Mouse (Mus musculus): ENCODE measurements around the gene Ubac2. TPM values are rescaled to one million over a fixed set of nuclear protein-coding genes. Genes with fewer than 3 reads are reported as not detected.

Ubac2 gene
- polyA plus RNA-seq, 1 experiment from 2014 or later: 67.3 TPM

DNA sequence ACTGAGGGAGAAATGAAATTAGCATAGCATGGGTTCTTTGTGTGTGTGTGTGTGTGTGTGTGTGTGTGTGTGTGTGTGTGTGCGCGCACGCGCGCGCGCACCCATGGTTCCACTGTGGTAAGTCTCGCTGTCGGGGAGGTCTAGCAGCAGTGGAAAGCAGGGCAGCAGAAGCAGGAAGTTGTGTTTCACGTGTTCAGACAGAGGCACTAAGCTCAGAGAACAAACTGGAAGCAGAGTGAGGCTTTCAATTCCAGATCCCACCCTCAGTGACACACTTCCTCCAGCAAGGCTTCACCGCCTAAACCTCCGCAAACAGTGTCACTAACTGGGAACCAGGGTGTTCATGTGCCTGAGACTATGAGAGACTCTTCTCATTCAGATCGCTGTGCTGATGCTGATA is 131.1 kb downstream of the Ubac2 start:
- Histone ChIP-seq H3K27ac (replicated peaks) (no peak overlapping the region), H3K36me3 (peaks cover 7% of the 10 kb centered on the region), H3K9me3 (replicated peaks) (no peaks in the 10 kb centered on the region), H3K4me1 (no peaks in the 10 kb centered on the region), H3K9ac (no peak overlapping the region), H3K4me3 (replicated peaks) (no peak overlapping the region), H3K27me3 (no peaks in the 10 kb centered on the region), H3K4me2 (replicated peaks) (no peak overlapping the region)
- no peak for ATAC-seq (ENCODE audit: insufficient number of reproducible peaks, low FRiP score, low TSS enrichment, low read depth)
- WGBS: 91% methylated on average over 13 of the region's 13 CpGs

- no peak overlapping the region for H3K4me3 ChIP-seq (replicated peaks)
- no peak for ATAC-seq (ENCODE audit: insufficient number of reproducible peaks, low FRiP score, low TSS enrichment, low read depth)
- 75% methylated on average over 7 of the region's 7 CpGs for WGBS
- H3K4me2 ChIP-seq (replicated peaks): no peak overlapping the region
- no peak overlapping the region for H3K27ac ChIP-seq (replicated peaks)
- H3K36me3 ChIP-seq: peaks cover 7% of the 10 kb centered on the region
- H3K9me3 ChIP-seq (replicated peaks): no peaks in the 10 kb centered on the region
- H3K27me3 ChIP-seq: no peaks in the 10 kb centered on the region
- H3K4me1 ChIP-seq: no peaks in the 10 kb centered on the region
- H3K9ac ChIP-seq: no peak overlapping the region
These were observed 131.9 kb downstream of the Ubac2 start for GRCm38 (mm10) chr14:122010301-122010700.

DNA sequence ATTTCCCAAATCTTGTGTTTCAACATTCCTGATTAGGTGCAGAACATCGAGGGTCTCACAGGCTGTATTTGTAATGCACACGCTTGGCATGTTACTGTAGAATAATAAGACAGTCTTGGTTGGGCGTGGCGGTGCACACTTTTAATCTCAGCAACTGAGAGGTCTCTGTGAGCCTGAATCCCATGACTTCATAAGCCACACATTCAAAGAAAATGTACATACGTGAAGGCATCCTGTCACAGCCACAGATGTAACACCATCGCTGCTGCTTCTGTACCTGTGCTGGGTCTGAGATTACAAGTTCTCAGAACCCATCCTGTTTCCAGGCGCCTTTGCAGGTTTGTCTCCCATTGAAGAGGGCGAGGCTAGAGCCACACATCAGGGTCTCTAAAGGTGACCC is 133.3 kb downstream of the Ubac2 start:
- H3K4me1 ChIP-seq: no peaks in the 10 kb centered on the region
- 88% methylated on average over 8 of the region's 8 CpGs for WGBS
- no peak for ATAC-seq (ENCODE audit: insufficient number of reproducible peaks, low FRiP score, low TSS enrichment, low read depth)

GRCm38 (mm10) chr14:122012193-122012592 is 133.8 kb downstream of the Ubac2 start:
- Histone ChIP-seq H3K27ac (replicated peaks) (0 out of 2 replicates have a peak overlapping the region, but pooled peaks have one; percentile 7), H3K27me3 (no peaks in the 10 kb centered on the region), H3K4me1 (no peaks in the 10 kb centered on the region), H3K9me3 (replicated peaks) (no peaks in the 10 kb centered on the region), H3K36me3 (peaks cover 7% of the 10 kb centered on the region), H3K9ac (no peak overlapping the region), H3K4me3 (replicated peaks) (no peak overlapping the region), H3K4me2 (replicated peaks) (no peak overlapping the region)
- no peak for ATAC-seq (ENCODE audit: insufficient number of reproducible peaks, low FRiP score, low TSS enrichment, low read depth)
- WGBS: 72% methylated on average over 5 of the region's 5 CpGs

More for the DNA sequence above, 133.3 kb downstream of the Ubac2 start:
- no peaks in the 10 kb centered on the region for H3K27me3 ChIP-seq
- H3K4me3 ChIP-seq (replicated peaks): no peak overlapping the region
- peaks cover 7% of the 10 kb centered on the region for H3K36me3 ChIP-seq
- H3K9me3 ChIP-seq (replicated peaks): no peaks in the 10 kb centered on the region
- no peak overlapping the region for H3K27ac ChIP-seq (replicated peaks)
- H3K4me2 ChIP-seq (replicated peaks): no peak overlapping the region
- no peak overlapping the region for H3K9ac ChIP-seq

DNA sequence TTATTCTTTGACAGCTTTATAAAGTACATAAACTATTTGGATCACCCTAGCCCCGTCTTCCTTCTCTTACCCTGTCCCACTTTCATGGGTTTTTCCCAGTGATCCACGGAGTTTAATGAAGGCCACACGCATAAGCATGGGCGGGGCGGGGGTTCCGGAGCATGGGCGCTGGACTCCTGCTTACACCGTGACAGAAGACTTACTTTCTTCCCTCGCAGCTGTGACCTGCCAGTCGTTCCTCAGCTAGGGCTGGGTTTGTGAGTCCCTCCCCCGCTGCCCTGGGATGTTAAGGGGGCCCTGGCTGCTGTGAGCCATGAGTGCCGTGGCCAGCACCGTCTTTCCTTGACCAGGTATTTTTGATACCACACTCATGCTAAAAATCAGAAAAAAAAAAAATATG is 134.4 kb downstream of the Ubac2 start:
- Histone ChIP-seq H3K27me3 (no peaks in the 10 kb centered on the region), H3K4me1 (no peaks in the 10 kb centered on the region), H3K9me3 (replicated peaks) (no peaks in the 10 kb centered on the region), H3K36me3 (peaks cover 7% of the 10 kb centered on the region), H3K4me3 (replicated peaks) (no peak overlapping the region), H3K9ac (no peak overlapping the region), H3K4me2 (replicated peaks) (no peak overlapping the region), H3K27ac (replicated peaks) (no peak overlapping the region)
- 57% methylated on average over 13 of the region's 13 CpGs for WGBS
- ATAC-seq (ENCODE audit: insufficient number of reproducible peaks, low FRiP score, low TSS enrichment, low read depth): no peak

- no peak overlapping the region for H3K9ac ChIP-seq
- ATAC-seq (ENCODE audit: insufficient number of reproducible peaks, low FRiP score, low TSS enrichment, low read depth): no peak
- 86% methylated on average over 14 of the region's 14 CpGs for WGBS
These were observed 135.1 kb downstream of the Ubac2 start for GRCm38 (mm10) chr14:122013417-122013951.

DNA sequence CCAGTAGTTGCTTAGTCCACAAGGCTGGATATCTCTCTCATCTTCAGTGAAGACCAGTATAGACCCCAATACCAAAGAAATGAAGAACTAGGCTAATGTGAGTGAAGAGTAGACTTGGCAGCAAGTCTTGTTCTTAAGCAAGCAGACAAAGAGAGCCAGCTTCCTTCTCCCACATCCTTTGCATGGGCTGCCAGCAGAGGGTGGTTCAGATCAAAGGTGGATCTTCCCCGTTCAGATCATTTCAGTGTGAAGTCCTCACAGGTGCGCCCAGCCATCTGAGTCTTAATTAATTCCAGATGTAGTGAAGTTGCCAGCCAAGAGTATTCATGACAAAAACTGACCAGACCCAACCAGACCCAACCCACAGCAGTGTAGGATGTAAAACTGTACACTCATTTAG is 139.5 kb downstream of the Ubac2 start:
- WGBS: 45% methylated on average over 2 of the region's 2 CpGs

More at GRCm38 (mm10) chr14:122013417-122013951, 135.1 kb downstream of the Ubac2 start:
- no peaks in the 10 kb centered on the region for H3K9me3 ChIP-seq (replicated peaks)
- H3K27ac ChIP-seq (replicated peaks): no peak overlapping the region
- H3K4me3 ChIP-seq (replicated peaks): no peak overlapping the region
- no peak overlapping the region for H3K4me2 ChIP-seq (replicated peaks)
- no peaks in the 10 kb centered on the region for H3K27me3 ChIP-seq
- H3K4me1 ChIP-seq: no peaks in the 10 kb centered on the region
- peaks cover 7% of the 10 kb centered on the region for H3K36me3 ChIP-seq

GRCm38 (mm10) chr14:122019389-122019788 is 141.0 kb downstream of the Ubac2 start:
- no peak for ATAC-seq (ENCODE audit: insufficient number of reproducible peaks, low FRiP score, low TSS enrichment, low read depth)
- Histone ChIP-seq H3K36me3 (peaks cover 14% of the 10 kb centered on the region; the same call in 1 of the 2 replicates), H3K27me3 (no peaks in the 10 kb centered on the region), H3K9ac (no peak overlapping the region), H3K4me1 (no peaks in the 10 kb centered on the region), H3K4me2 (replicated peaks) (no peak overlapping the region), H3K9me3 (replicated peaks) (no peaks in the 10 kb centered on the region), H3K4me3 (replicated peaks) (no peak overlapping the region), H3K27ac (replicated peaks) (no peak overlapping the region)
- WGBS: 86% methylated on average over 2 of the region's 2 CpGs

More for the DNA sequence above, 139.5 kb downstream of the Ubac2 start:
- Histone ChIP-seq H3K9me3 (replicated peaks) (no peaks in the 10 kb centered on the region), H3K36me3 (peaks cover 10% of the 10 kb centered on the region; the same call in 1 of the 2 replicates), H3K27ac (replicated peaks) (no peak overlapping the region), H3K4me2 (replicated peaks) (no peak overlapping the region), H3K9ac (no peak overlapping the region), H3K4me1 (no peaks in the 10 kb centered on the region), H3K4me3 (replicated peaks) (no peak overlapping the region), H3K27me3 (no peaks in the 10 kb centered on the region)
- ATAC-seq (ENCODE audit: insufficient number of reproducible peaks, low FRiP score, low TSS enrichment, low read depth): no peak

- Histone ChIP-seq H3K4me2 (replicated peaks) (no peak overlapping the region), H3K4me3 (replicated peaks) (no peak overlapping the region), H3K27ac (replicated peaks) (no peak overlapping the region), H3K9ac (no peak overlapping the region), H3K4me1 (no peaks in the 10 kb centered on the region), H3K9me3 (replicated peaks) (no peaks in the 10 kb centered on the region), H3K27me3 (no peaks in the 10 kb centered on the region), H3K36me3 (peaks cover 14% of the 10 kb centered on the region; the same call in 1 of the 2 replicates)
- 92% methylated on average over 6 of the region's 6 CpGs for WGBS
- no peak for ATAC-seq (ENCODE audit: insufficient number of reproducible peaks, low FRiP score, low TSS enrichment, low read depth)
These were observed 142.1 kb downstream of the Ubac2 start for GRCm38 (mm10) chr14:122020567-122020966.

DNA sequence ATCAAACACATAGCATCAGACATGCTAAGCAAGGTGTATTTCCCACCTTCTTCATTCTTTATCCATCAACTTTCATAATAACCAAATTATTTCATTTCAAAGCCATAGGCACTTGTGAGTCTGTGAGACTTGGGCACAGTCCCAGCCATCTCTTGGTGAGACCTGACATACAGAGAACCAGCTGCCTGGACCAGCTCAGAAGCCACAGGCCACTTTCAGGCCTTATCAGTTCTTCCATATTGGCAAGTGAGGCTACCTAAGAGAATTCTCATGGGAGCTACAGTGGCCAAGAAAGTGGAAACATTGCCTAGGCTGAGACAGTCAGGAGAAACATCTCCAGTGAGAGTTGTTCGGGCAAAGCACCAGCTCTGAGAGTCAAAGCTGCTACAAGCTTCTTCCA is 144.6 kb downstream of the Ubac2 start:
- no peak overlapping the region for H3K9ac ChIP-seq
- 83% methylated on average over 1 of the region's 1 CpGs for WGBS
- no peak overlapping the region for H3K4me2 ChIP-seq (replicated peaks)
- no peak overlapping the region for H3K27ac ChIP-seq (replicated peaks)
- no peaks in the 10 kb centered on the region for H3K4me1 ChIP-seq
- H3K36me3 ChIP-seq: peaks cover 14% of the 10 kb centered on the region; the same call in 1 of the 2 replicates
- no peaks in the 10 kb centered on the region for H3K9me3 ChIP-seq (replicated peaks)
- no peak for ATAC-seq (ENCODE audit: insufficient number of reproducible peaks, low FRiP score, low TSS enrichment, low read depth)
- H3K4me3 ChIP-seq (replicated peaks): no peak overlapping the region
- no peaks in the 10 kb centered on the region for H3K27me3 ChIP-seq

DNA sequence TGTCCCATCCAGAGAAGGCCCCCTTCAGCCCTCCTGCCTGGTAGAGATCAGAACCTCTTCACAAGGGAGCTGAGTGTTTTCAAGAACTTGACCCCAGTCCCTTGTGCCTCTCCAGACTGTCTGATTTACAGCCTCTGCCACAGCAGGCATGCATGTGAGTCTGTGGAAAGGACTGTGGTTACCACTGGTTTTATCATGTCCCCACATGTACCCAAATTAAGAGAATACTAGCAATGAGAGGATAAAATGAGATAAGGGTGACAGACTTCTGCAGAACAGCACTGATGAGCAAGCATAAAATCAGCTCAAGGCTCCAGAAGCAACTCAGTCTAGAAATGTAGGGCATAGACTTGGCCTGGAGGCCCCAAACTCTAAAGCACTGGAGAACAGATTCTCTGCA is 145.5 kb downstream of the Ubac2 start:
- H3K9ac ChIP-seq: no peak overlapping the region
- H3K4me3 ChIP-seq (replicated peaks): no peak overlapping the region
- no peak for ATAC-seq (ENCODE audit: insufficient number of reproducible peaks, low FRiP score, low TSS enrichment, low read depth)

More for the DNA sequence above, 145.5 kb downstream of the Ubac2 start:
- Histone ChIP-seq H3K4me2 (replicated peaks) (no peak overlapping the region), H3K27me3 (no peaks in the 10 kb centered on the region), H3K36me3 (peaks cover 14% of the 10 kb centered on the region; the same call in 1 of the 2 replicates), H3K9me3 (replicated peaks) (no peaks in the 10 kb centered on the region), H3K4me1 (no peaks in the 10 kb centered on the region), H3K27ac (replicated peaks) (no peak overlapping the region)
